Mouse (Mus musculus): Measurements from ENCODE around the gene Aif1.
"Not testable (repeated sequence)": the region's sequence is repeated elsewhere in the genome, so short reads cannot be mapped to it uniquely, and the experiment has no call there.

Gene Aif1

DNA sequence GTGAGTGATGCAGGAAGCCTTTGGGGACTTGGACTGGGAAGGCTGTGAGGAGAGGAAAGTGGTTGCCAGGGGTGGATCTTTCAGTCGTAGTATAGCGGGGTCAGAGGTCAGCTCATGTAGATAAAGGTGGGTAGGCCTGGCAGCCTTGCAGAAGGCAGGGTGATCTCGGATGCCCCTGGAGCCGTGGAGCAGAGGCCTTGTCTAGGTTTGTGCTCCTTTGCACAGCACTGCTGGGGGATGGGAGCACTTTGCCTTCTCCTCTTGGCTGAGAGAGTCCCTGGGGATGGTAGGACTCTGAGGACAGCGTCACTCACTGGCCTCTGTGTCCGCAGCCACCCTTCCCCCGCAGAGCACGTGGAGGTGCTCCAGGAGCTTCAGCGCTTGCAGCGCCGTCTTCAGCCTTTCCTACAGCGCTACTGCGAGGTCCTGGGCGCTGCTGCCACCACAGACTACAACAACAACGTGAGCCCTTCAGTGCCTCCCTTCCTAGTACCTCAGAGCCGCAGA, 35.3 kb downstream of the Aif1 start:
- DNase-seq (ENCODE audit: low spot score): no peak

DNA sequence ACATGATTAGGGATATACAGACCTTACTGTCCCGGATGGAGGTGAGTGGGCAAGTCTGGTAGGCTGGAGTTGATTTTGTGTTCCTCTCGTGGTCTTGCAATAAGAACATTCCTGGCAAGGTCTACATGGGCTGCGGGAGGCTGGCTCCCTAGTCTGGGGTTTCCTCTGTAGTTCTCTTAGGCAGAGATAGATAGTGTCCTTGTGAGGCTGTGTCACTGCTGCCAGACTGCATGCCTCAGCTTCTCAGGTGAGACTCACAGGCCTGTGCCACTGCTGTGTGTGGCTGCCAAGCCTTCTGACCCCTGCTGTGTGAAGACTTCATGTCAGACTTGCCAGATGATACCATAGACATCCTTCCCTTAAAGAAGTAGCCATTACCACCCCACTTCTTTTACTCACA, 36.6 kb downstream of the Aif1 start:
- DNase-seq (ENCODE audit: low spot score): no peak

DNA sequence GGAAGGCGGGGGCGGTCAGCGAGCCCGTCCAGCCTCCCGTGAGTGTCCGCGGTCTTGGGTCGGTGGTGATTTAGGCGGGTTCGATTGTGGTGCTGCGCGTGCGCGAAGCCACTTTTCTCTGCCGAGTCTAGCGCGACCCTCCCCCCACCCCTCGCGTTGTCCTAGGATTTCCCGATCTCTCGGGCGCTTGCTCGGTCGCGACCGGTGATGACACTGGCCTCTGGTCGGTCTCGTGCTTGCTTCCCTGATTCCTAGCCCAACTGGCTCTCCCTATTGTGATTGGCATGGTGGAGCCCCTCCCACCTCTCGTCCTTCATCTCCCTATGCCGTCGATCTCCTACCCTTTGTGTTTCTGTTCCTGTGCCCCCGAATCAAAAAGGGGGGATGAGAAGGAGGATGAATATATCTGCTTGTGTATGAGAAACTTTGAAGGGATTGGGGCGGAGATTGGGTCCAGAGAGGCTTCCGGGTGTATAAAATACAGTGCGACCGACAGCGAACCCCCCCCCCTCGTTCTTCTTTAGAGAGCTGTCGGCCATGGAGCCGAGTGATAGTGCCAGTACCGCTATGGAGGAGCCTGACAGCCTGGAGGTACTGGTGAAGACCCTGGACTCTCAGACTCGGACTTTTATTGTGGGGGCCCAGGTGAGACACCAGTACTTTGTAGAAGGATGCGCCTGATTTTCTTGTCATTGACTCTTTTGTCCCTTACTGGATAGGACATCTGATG, 40.1 kb downstream of the Aif1 start:
- DNase-seq (ENCODE audit: low spot score): peak; percentile 93

DNA sequence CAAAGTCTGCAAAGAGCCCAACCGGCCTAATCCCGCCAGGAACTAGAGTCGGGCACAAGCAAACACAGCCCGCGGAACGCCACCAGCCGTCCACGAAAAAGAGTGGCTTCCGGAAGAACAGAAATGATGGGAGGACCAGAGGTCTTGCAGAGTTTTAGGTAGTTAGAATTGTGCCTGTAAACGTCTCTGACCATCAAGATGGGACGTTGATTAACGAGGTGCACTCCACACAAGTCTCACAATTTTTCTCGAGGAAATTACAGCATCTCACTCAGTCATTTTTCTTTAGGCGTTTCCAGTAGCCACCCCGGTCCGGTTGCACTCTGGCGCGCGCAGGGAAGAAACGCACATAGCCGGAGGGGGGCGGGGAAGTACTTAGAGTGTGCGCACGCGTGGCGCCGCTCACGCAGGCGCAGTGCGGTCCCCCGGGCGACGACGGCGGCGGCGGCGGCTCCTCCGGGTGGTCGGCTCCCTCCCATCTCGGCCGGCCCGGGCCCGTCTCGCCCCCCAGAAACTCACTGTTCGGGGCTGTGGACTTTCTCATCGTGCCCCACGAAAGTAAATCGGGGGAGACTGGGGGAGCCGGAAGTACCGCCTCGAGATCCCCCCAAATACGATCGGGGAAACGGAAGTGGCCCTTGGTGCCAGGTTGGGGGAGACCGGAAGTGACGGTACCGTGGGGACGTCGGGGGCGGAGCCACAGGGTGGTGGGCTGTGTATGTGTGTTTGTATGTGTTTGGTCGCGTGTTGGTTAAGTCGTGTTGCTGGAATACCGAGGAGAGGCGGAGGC, 40.9 kb downstream of the Aif1 start, which contains the start of gene Bag6:
Gene Bag6 (plus strand): TSS at position 378 of the 790 bp plus-strand sequence.
- DNase-seq (ENCODE audit: low spot score): peak; percentile 97

DNA sequence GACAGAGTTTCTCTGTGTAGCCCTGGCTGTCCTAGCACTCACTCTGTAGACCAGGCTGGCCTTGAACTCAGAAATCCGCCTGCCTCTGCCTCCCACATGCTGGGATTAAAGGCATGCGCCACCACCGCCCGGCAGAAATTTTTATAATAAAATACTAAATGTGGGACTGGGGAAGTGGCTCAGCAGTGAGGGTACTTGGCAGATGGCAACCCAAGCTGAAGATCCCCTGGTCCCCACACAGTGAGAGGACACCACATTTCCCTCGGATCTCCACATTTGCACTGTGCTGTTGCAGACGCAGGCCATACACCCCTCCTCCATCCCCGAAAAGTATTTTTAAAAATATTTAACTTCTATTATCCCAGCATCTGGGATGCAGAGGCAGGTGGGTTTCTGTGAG, 42.4 kb downstream of the Aif1 start:
- no peak for DNase-seq (ENCODE audit: low spot score)

DNA sequence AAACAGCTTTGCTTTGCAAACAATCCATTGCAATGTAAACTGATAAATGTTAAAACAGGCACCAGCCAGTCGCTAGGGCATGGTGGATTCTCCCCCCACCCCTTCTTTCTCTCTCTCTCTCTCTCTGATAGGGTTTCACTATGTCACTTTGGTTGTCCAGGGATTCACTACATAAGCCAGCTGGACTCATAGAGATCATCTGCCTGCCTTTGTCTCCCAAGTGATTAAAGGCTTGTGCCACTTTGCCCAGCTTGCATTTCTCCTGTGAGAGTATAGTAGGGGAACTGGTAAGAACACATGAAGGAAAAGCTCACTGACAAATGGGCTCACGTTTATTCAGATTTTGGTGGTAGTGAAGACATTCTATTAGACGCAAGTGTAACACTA, 43.7 kb downstream of the Aif1 start:
- no peak for DNase-seq (ENCODE audit: low spot score)

DNA sequence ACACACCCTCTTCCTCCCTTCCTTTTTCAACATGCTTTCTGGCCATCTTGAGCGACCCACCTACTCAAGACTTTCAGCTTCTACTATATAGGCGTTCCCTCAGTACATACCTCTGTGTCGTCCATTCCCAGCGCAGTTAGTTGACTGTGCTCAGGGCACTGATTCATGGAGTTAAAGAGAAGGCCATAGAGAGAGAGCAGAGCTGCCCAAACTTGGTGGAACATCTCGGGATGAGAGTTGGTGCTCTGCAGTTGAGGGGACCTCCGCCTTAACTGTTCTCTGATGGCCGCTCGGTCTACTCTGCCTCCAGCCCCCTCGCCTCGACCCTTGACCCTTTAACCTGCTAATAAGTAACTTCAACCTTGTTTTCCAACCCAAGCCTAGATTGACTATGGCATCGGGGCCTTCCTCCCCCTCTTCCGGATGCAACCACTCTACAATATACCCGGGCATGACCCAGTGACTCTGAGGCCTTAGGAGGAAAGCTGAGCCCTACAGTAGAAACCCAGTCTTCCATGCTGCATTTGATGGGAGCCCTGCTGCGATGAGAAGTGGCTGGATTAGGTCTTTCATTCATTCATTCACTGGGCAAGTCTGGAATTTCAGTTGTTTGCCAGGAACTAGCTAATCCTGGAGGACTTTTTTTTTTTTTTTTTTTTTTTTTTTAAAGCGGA, 44.2 kb downstream of the Aif1 start, which contains the start of gene Apom:
Gene Apom (minus strand): TSS at position 551 of the 674 bp plus-strand sequence.
- no peak for DNase-seq (ENCODE audit: low spot score)

DNA sequence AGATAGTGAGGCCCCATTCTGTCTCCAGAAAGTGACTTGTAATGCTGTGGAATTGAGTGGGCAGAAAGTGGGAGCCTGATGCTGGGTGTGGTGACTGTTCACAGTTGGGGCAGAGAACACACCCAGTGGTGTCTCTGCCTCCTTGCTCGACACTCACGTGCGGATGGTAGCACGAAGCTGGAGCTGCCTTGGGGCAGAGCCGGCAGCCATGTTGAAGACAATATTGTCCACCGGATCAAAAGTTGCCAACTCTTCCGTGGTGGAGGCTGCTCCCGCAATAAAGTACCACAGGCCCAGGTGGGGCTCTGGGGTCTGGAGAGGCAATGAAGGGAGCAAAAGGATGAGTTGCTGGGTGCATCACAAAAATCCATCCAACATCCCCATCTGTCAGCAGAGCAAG, 44.8 kb downstream of the Aif1 start:
- no peak for DNase-seq (ENCODE audit: low spot score)

DNA sequence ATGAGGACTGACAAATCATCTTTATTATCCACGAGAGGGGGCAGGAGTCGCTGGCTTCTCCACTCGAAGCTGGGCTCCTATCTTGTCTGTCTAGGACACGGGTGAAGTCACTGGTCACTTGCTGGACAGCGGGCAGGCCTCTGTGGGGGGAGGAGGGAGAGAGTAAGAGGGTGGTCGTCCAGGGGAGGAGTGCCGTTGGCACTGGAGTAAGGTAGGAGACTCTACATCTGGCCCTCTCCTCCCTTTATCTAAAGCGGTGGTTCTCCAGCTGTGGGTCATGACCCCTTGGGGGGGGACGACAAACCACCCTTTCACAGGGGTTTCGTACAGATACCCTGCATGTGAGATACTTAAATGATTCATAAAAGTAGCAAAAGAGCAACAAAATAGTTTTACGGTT, 46.9 kb downstream of the Aif1 start:
- no peak for DNase-seq (ENCODE audit: low spot score)

DNA sequence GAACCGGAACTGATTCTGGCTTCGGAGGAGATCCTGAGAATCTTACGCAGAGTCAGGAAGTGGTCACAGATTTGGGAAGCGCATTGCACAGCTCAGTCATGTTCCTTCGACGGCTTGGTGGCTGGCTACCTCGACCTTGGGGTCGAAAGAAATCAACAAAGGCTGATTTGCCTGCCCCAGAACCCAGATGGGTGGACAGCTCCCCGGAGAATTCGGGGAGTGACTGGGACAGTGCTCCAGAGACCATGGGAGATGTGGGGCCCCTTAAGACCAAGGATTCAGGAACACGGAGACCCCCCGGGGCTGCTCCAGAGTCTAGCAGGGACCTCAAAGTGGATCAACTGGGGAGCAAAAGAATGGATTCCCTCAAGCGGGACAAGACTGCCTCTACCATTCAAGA, 48.9 kb downstream of the Aif1 start:
- no peak for DNase-seq (ENCODE audit: low spot score)

DNA sequence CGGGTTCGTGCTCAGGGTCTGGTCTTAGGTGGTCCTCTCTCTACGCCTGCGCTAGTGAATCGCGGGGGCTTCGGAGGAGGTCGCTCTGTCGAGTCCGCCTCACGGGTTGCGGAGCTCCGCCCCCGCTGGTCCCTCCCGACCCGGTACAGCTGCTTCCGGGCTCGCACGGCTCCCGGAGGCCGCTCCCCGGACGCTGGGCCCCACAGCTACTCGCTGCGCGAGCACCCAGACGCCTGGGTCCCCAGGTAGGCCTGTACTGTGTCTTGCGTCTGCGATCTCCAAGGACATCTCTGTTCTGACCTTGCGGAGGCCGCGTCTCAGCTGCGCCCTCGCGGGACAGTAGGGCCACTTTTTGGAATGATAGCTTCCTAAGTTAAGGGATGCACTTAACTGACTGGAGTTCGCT, 49.7 kb downstream of the Aif1 start, which contains the start of gene D17H6S53E:
Gene D17H6S53E (plus strand): TSS at position 168 of the 406 bp plus-strand sequence.
- DNase-seq (ENCODE audit: low spot score): peak; percentile 62

DNA sequence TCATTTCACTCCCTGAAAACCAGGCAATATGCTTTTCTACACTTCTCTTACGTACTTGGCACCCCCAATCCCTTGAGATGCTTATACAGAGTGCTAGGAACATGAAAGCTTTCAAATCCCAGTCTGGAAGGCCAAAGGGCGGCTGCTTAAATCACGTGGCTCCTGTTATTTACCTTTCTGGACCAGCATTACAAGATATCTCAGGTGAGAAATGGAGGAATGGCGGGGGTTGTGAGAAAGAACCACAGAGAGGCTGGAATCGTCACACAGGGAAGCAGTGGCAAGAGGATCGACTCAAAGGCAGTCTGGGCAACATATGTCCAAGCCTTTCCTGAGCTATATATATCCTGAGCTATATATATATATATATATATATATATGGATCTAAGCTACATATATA, 50.3 kb downstream of the Aif1 start:
- DNase-seq (ENCODE audit: low spot score): no peak

DNA sequence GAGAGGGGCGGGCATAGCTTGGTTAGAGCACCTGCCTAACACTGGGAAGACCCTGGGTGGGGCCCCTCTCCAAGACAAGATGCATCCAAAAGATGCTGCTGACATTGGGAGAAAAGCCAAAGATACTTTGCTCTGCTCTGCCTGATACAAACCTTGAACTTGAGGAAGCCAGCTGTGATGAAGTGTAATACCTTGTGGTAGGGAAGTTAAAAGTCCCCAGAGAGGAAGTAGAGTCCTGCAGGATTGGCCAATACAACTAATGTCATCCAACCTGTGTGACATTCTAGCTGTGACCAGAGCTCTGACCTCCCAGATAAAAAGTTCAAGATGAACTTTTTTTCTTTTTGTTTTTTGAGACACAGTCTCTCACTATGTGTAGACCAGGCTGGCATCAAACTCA, 50.8 kb downstream of the Aif1 start:
- no peak for DNase-seq (ENCODE audit: low spot score)

DNA sequence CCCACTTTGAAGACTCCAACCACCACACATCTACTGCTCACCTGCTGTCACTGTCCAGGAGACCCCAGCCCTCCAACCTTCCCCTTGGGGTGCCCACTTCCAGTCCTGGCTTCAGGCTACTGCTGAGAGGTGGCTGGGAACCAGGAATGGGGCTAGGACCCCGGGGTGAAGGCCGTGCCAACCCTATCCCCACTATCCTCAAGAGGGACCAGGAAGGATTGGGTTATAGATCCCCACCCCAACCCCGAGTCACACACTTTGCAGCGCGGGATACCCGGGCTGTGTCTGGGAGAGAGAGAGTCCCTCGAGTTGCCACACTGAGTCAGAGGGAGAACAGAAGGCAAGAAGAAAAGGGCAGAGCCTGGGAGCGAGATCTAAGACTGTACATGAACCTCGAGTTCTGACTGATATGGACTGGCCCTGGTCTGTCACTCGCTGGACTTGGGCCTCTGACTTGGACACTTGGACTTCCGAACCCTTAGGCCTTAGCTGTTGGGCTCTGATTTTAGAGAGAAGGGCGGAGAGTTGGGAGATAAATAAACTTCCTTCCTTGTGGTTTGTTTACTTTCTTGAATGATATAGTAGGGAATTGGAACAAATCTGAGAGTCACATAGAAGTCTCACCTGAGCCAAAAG, 51.5 kb downstream of the Aif1 start:
- not testable (repeated sequence) for DNase-seq (ENCODE audit: low spot score)

DNA sequence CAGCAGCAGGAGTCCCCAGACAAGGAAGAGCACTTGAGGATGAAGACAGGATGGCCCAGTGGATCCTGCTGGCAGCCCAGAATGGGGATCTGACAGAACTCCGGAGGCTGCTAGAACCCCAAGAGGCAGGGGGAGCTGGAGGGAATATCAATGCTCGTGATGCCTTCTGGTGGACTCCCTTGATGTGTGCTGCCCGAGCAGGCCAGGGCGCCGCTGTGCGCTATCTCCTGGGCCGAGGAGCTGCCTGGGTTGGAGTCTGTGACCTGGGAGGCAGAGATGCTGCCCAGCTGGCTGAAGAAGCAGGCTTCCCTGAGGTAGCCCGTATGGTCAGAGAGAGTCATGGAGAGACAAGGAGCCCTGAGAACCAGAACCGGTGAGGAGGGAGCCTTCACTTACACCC, 52.6 kb downstream of the Aif1 start:
- not testable (repeated sequence) for DNase-seq (ENCODE audit: low spot score)

DNA sequence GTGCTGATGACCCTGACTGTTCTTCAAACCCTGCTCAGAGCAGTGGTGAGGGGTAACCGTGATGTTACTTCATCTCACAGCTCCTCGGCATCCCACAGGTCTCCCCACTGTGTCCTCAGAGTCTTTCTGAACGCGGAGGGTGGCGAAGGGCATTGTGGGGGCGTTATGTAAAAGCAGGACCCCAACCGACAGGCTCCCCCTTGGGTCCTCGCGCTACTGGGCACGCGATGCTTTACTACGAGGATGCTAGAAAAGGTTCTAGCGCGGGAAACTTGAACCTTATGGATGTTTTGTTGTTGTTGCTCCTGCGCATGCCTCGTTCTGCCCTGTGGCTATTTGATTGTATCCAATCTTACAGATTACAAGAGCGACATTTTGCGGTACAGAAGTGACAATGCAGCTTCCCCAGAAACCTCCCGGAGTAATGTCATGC, 54.0 kb downstream of the Aif1 start, which contains the start of gene Csnk2b:
Gene Csnk2b (minus strand): TSS at position 183 of the 433 bp plus-strand sequence.
- DNase-seq (ENCODE audit: low spot score): peak; percentile 95

DNA sequence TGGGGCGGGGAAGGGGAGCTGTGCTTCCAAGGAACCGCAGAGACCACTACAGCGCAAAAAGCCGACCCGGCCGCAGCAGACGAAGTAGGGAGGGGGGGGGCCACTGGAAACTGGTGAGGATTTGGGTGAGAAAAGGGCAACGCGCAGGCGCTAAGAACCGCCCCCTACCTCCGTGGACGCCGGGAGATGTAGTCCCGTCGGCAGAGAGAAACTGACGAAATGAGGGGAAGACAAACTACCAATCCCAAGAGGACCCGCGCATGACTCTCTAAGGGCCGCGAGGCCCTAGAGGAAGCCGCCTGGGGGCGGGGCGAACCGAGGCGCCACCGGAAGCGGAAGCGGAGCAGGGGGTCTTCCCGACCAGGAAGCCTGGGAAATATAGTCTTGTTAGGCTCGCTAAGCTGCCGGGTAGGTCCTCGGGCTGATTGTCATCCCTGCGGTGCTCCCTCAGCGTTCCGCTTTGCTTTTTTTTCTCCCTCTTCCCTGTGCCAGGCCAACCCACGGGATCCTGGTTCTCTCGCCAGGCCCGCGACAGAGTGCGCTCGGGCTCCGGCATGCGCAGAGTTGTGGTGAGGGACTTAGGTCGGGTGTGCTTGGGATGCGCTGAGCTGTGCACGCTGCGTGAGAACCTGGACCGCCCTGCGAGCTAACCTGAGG, 54.6 kb downstream of the Aif1 start, which contains the start of gene Gpank1:
Gene Gpank1 (plus strand): TSS at position 313 of the 657 bp plus-strand sequence.
- DNase-seq (ENCODE audit: low spot score): peak; percentile 100
